Mouse (Mus musculus): ENCODE measurements at regions not wholly inside any gene's neighbourhood (a gene's known extent, or its start where the extent isn't known, plus 50 kb on each side); places are given as distances from the start of the nearest gene placed in this dataset.

DNA sequence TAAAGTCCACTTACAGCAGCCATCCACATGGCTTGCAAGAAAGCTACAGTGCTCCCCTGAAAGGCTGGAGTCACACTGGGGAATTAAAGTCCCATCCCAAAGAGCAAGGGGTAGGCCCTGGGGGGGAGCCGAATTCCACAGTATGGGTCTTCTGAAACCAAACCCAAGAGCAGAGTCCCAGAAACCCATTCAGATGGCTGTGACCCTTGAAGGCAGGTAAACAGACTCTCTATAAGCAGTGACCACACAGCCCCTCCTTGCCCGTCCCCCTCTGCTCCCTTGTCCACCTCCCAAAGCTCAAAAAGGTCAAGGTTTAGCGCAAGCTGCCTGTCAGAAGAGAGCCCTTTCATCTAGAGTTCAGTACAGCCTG is 176.9 kb upstream of the Bmp4 start:
- H3K36me3 ChIP-seq (ENCODE audit: control insufficient read depth, insufficient read depth), result no peaks in the 10 kb centered on the region
- no peak overlapping the region for H3K27ac ChIP-seq (ENCODE audit: low read length)
- H3K9ac ChIP-seq (ENCODE audit: low read length), result no peak overlapping the region
- no peak overlapping the region for H3K4me2 ChIP-seq (ENCODE audit: low read depth, low read length)
- no peak overlapping the region for H3K4me3 ChIP-seq (ENCODE audit: low read length)
- 0 out of 2 replicates have a peak, but pooled peaks cover 10% of the 10 kb centered on the region for H3K4me1 ChIP-seq (ENCODE audit: control insufficient read depth, insufficient read depth, low read length)
- ATAC-seq (replicated peaks; ENCODE audit: extremely low read depth, insufficient read depth, low FRiP score), result no peak
- no peaks in the 10 kb centered on the region for H3K9me3 ChIP-seq (replicated peaks; ENCODE audit: control insufficient read depth, low read length)
- H3K27me3 ChIP-seq (ENCODE audit: control insufficient read depth, insufficient read depth, low read length), result no peaks in the 10 kb centered on the region
- 59% methylated on average over 3 of the region's 3 CpGs for WGBS

GRCm38 (mm10) chr14:46566681-46567410 is 176.4 kb upstream of the Bmp4 start:
- H3K36me3 ChIP-seq (ENCODE audit: control insufficient read depth, insufficient read depth), result no peaks in the 10 kb centered on the region
- H3K9ac ChIP-seq (ENCODE audit: low read length), result no peak overlapping the region
- H3K27me3 ChIP-seq (ENCODE audit: control insufficient read depth, insufficient read depth, low read length), result no peaks in the 10 kb centered on the region
- WGBS, result 55% methylated on average over 9 of the region's 9 CpGs
- no peaks in the 10 kb centered on the region for H3K9me3 ChIP-seq (replicated peaks; ENCODE audit: control insufficient read depth, low read length)
- H3K4me1 ChIP-seq (ENCODE audit: control insufficient read depth, insufficient read depth, low read length), result 0 out of 2 replicates have a peak, but pooled peaks cover 15% of the 10 kb centered on the region
- H3K4me2 ChIP-seq (ENCODE audit: low read depth, low read length), result no peak overlapping the region
- no peak overlapping the region for H3K4me3 ChIP-seq (ENCODE audit: low read length)
- H3K27ac ChIP-seq (ENCODE audit: low read length), result no peak overlapping the region
- no peak for ATAC-seq (replicated peaks; ENCODE audit: extremely low read depth, insufficient read depth, low FRiP score)

DNA sequence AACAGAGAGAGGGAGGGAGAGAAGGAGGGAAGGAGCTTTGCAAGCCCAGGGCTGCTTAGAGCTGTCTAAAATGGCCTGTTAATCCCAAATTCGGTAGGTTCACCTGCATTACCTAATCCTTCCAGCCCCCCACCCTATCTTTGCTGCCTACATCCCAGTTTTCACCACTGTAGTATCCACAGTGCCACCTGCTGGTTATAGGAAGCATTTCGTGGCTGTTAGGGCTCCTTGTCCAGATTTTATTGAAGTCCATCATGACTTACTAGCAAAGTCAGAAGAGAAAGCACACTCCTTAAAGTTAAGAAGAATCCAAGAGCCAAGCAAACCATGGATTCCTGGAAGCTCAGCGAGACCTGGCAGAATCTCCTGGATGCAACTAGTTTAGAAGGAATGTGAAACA is 174.5 kb upstream of the Bmp4 start:
- H3K27ac ChIP-seq (ENCODE audit: low read length), result no peak overlapping the region

DNA sequence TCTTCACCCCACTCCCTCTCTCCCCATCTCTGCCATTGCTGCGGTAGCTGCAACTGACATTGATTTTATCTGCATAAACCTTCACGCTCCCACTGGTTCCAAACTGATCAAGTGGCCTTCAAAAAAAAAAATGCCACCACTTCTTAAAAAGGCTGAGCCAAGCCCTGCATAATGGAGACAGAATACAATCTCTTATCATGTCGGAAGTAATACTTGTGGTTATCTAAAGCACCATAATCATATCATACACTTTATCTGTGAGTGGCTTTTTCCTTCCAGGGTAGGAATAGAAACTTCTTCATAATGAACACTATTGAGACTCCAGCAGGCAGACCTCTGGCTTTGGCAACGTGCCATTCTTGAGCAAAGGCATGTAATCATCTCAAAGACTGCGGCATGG is 171.5 kb upstream of the Bmp4 start:
- Histone ChIP-seq H3K4me1 (ENCODE audit: control insufficient read depth, insufficient read depth, low read length) (0 out of 2 replicates have a peak, but pooled peaks cover 5% of the 10 kb centered on the region), H3K27ac (ENCODE audit: low read length) (no peak overlapping the region), H3K9ac (ENCODE audit: low read length) (no peak overlapping the region), H3K36me3 (ENCODE audit: control insufficient read depth, insufficient read depth) (no peaks in the 10 kb centered on the region), H3K27me3 (ENCODE audit: control insufficient read depth, insufficient read depth, low read length) (no peaks in the 10 kb centered on the region; the same call in 1 of the 2 replicates), H3K9me3 (replicated peaks; ENCODE audit: control insufficient read depth, low read length) (no peaks in the 10 kb centered on the region), H3K4me3 (ENCODE audit: low read length) (no peak overlapping the region), H3K4me2 (ENCODE audit: low read depth, low read length) (no peak overlapping the region)
- WGBS, result 36% methylated on average over 5 of the region's 5 CpGs
- no peak for ATAC-seq (replicated peaks; ENCODE audit: extremely low read depth, insufficient read depth, low FRiP score)

More for the DNA sequence above, 174.5 kb upstream of the Bmp4 start:
- no peaks in the 10 kb centered on the region for H3K9me3 ChIP-seq (replicated peaks; ENCODE audit: control insufficient read depth, low read length)
- H3K36me3 ChIP-seq (ENCODE audit: control insufficient read depth, insufficient read depth), result no peaks in the 10 kb centered on the region
- no peak overlapping the region for H3K4me2 ChIP-seq (ENCODE audit: low read depth, low read length)
- no peak overlapping the region for H3K9ac ChIP-seq (ENCODE audit: low read length)
- no peak overlapping the region for H3K4me3 ChIP-seq (ENCODE audit: low read length)
- 0 out of 2 replicates have a peak, but pooled peaks cover 12% of the 10 kb centered on the region for H3K4me1 ChIP-seq (ENCODE audit: control insufficient read depth, insufficient read depth, low read length)
- WGBS, result 17% methylated on average over 3 of the region's 3 CpGs
- no peaks in the 10 kb centered on the region for H3K27me3 ChIP-seq (ENCODE audit: control insufficient read depth, insufficient read depth, low read length)
- ATAC-seq (replicated peaks; ENCODE audit: extremely low read depth, insufficient read depth, low FRiP score), result no peak

GRCm38 (mm10) chr14:46553239-46553638 is 162.8 kb upstream of the Bmp4 start:
- no peak overlapping the region for H3K27ac ChIP-seq (ENCODE audit: low read length)
- no peak overlapping the region for H3K4me3 ChIP-seq (ENCODE audit: low read length)
- no peaks in the 10 kb centered on the region; the same call in 1 of the 2 replicates for H3K27me3 ChIP-seq (ENCODE audit: control insufficient read depth, insufficient read depth, low read length)
- no peak overlapping the region for H3K9ac ChIP-seq (ENCODE audit: low read length)
- H3K36me3 ChIP-seq (ENCODE audit: control insufficient read depth, insufficient read depth), result no peaks in the 10 kb centered on the region
- H3K9me3 ChIP-seq (replicated peaks; ENCODE audit: control insufficient read depth, low read length), result no peaks in the 10 kb centered on the region
- ATAC-seq (replicated peaks; ENCODE audit: extremely low read depth, insufficient read depth, low FRiP score), result no peak
- H3K4me2 ChIP-seq (ENCODE audit: low read depth, low read length), result no peak overlapping the region
- WGBS, result 96% methylated on average over 2 of the region's 2 CpGs
- no peaks in the 10 kb centered on the region for H3K4me1 ChIP-seq (ENCODE audit: control insufficient read depth, insufficient read depth, low read length)

DNA sequence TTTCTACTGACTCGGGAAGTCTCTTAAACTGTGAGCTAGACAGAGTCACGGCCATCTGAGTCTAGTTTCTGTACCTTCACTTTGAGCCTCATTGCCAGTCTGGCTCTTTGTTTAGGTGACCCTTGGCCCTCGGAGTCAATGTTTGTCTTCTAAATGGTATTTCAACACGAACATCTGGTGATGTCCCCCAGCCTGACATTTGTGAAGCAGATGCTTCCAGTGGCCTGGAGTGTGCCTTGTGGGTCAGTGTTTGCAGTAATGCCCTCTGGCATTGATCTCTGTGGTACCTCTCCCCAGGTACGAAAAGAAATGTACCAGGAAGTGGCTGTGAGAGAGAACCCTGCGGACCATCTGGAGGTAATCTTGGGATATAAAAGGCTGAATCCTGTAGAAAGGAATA is 155.7 kb upstream of the Bmp4 start:
- H3K27ac ChIP-seq (ENCODE audit: low read length), result no peak overlapping the region
- H3K9ac ChIP-seq (ENCODE audit: low read length), result no peak overlapping the region
- no peaks in the 10 kb centered on the region for H3K27me3 ChIP-seq (ENCODE audit: control insufficient read depth, insufficient read depth, low read length)
- peaks cover 5% of the 10 kb centered on the region for H3K9me3 ChIP-seq (replicated peaks; ENCODE audit: control insufficient read depth, low read length)
- 65% methylated on average over 6 of the region's 6 CpGs for WGBS
- H3K4me2 ChIP-seq (ENCODE audit: low read depth, low read length), result no peak overlapping the region
- H3K4me1 ChIP-seq (ENCODE audit: control insufficient read depth, insufficient read depth, low read length), result no peaks in the 10 kb centered on the region
- no peaks in the 10 kb centered on the region for H3K36me3 ChIP-seq (ENCODE audit: control insufficient read depth, insufficient read depth)
- H3K4me3 ChIP-seq (ENCODE audit: low read length), result no peak overlapping the region
- no peak for ATAC-seq (replicated peaks; ENCODE audit: extremely low read depth, insufficient read depth, low FRiP score)

DNA sequence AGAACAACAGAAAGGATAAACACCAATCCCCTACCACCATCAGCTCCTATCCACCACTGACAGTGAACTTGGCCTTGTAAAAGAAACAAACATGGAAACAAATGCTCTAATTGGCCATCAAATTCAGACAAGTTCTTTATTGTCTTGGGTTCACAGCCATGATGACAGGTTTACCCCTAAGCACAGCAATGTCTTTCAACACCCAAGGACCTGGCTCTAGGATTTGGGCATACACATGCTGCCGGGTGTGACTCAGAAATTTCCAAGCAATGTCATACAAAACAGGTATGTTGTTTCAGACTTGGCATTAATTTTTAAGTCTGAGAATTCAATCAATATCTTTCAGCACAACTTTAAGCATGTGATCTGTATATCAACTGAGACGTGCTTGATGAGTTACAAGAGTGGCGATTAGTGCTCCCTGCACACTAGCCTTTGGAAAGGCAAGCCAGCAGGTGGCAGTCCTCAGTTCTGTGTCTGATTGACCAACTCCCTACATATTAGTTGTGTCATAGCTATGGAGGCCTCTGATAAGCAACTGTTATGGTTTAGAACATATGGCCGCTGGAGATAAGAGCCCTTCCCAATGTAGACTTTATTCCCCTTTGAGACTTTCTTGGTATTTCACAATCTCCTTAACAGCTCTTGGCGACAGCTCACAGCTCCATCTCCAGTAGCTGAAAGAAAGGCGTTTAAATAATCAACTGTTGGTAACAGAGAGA is 149.2 kb upstream of the Bmp4 start:
- Histone ChIP-seq H3K9me3 (replicated peaks; ENCODE audit: control insufficient read depth, low read length) (peaks cover 4% of the 10 kb centered on the region), H3K27me3 (ENCODE audit: control insufficient read depth, insufficient read depth, low read length) (no peaks in the 10 kb centered on the region), H3K4me1 (ENCODE audit: control insufficient read depth, insufficient read depth, low read length) (no peaks in the 10 kb centered on the region), H3K36me3 (ENCODE audit: control insufficient read depth, insufficient read depth) (no peaks in the 10 kb centered on the region), H3K4me2 (ENCODE audit: low read depth, low read length) (no peak overlapping the region), H3K4me3 (ENCODE audit: low read length) (no peak overlapping the region), H3K9ac (ENCODE audit: low read length) (no peak overlapping the region), H3K27ac (ENCODE audit: low read length) (no peak overlapping the region)
- WGBS, result 71% methylated on average over 6 of the region's 6 CpGs
- ATAC-seq (replicated peaks; ENCODE audit: extremely low read depth, insufficient read depth, low FRiP score), result no peak

- no peaks in the 10 kb centered on the region for H3K4me1 ChIP-seq (ENCODE audit: control insufficient read depth, insufficient read depth, low read length)
- no peak for ATAC-seq (replicated peaks; ENCODE audit: extremely low read depth, insufficient read depth, low FRiP score)
- H3K4me3 ChIP-seq (ENCODE audit: low read length), result no peak overlapping the region
- no peaks in the 10 kb centered on the region for H3K27me3 ChIP-seq (ENCODE audit: control insufficient read depth, insufficient read depth, low read length)
- no peaks in the 10 kb centered on the region for H3K9me3 ChIP-seq (replicated peaks; ENCODE audit: control insufficient read depth, low read length)
- no peak overlapping the region for H3K9ac ChIP-seq (ENCODE audit: low read length)
- no peaks in the 10 kb centered on the region for H3K36me3 ChIP-seq (ENCODE audit: control insufficient read depth, insufficient read depth)
- 63% methylated on average over 10 of the region's 10 CpGs for WGBS
- no peak overlapping the region for H3K4me2 ChIP-seq (ENCODE audit: low read depth, low read length)
- H3K27ac ChIP-seq (ENCODE audit: low read length), result no peak overlapping the region
Observed at GRCm38 (mm10) chr14:46536002-46536762, 145.7 kb upstream of the Bmp4 start.

- H3K36me3 ChIP-seq (ENCODE audit: control insufficient read depth, insufficient read depth), result no peaks in the 10 kb centered on the region
- WGBS, result 65% methylated on average over 1 of the region's 1 CpGs
- no peak overlapping the region for H3K4me3 ChIP-seq (ENCODE audit: low read length)
- H3K9me3 ChIP-seq (replicated peaks; ENCODE audit: control insufficient read depth, low read length), result no peaks in the 10 kb centered on the region
- no peak overlapping the region for H3K9ac ChIP-seq (ENCODE audit: low read length)
- H3K4me1 ChIP-seq (ENCODE audit: control insufficient read depth, insufficient read depth, low read length), result no peaks in the 10 kb centered on the region
- no peaks in the 10 kb centered on the region for H3K27me3 ChIP-seq (ENCODE audit: control insufficient read depth, insufficient read depth, low read length)
- H3K4me2 ChIP-seq (ENCODE audit: low read depth, low read length), result no peak overlapping the region
- no peak overlapping the region for H3K27ac ChIP-seq (ENCODE audit: low read length)
- ATAC-seq (replicated peaks; ENCODE audit: extremely low read depth, insufficient read depth, low FRiP score), result no peak
Observed at GRCm38 (mm10) chr14:46532697-46533096, 142.2 kb upstream of the Bmp4 start.

Data from heart, embryonic 16.5 days (tissue).